Mouse (Mus musculus) stomach, postnatal 0 days (tissue): ENCODE results near the gene Gm973.

ENCODE experiments used
- CTCF ChIP-seq: IDR thresholded peaks from 2 replicates; pipeline ENCODE4 v1.5.1; 2016; ENCODE audit warnings: antibody characterized with exemption, low read depth, mild to moderate bottlenecking, moderate library complexity
- EP300 ChIP-seq: optimal IDR thresholded peaks from 2 replicates; pipeline ENCODE3; 2016; ENCODE audit warnings: antibody characterized with exemption

GRCm38 (mm10) chr1:59482696-59483520 is 33.2 kb upstream of the Gm973 start:
- no peak for TF ChIP-seq EP300
- TF ChIP-seq CTCF: no peak
